Mouse (Mus musculus) heart, embryonic 11.5 days (tissue): Measurements from ENCODE around the gene Gm21885. TPM values are rescaled to one million over a fixed set of nuclear protein-coding genes. Genes with fewer than 3 reads are reported as not detected.

ENCODE experiments used
- ATAC-seq: fragments of 200-750 bp; cut with Nextera tagmentation; replicated peaks from 2 replicates; pipeline ENCODE4 v1.8.0; 2017; ENCODE audit warnings: moderate library complexity; ENCODE audit not compliant: insufficient number of reproducible peaks, low FRiP score, low TSS enrichment
- H3K27ac ChIP-seq: fragments of 300-500 bp; sonication (generic); 2 replicates; pipeline ENCODE4 v1.5.1; 2014; ENCODE audit warnings: mild to moderate bottlenecking, low read depth, low read length
- H3K27me3 ChIP-seq: fragments of 300-500 bp; sonication (generic); 2 replicates; pipeline ENCODE4 v1.6.1; 2014; ENCODE audit warnings: mild to moderate bottlenecking, low read length, mixed read lengths; ENCODE audit not compliant: control insufficient read depth, insufficient read depth
- H3K36me3 ChIP-seq: fragments of 300-500 bp; sonication (generic); 2 replicates; pipeline ENCODE4 v1.6.1; 2014; ENCODE audit warnings: mild to moderate bottlenecking, low read length, moderate library complexity, mixed read lengths; ENCODE audit not compliant: control insufficient read depth, insufficient read depth
- H3K4me1 ChIP-seq: fragments of 300-500 bp; sonication (generic); 2 replicates; pipeline ENCODE4 v1.6.1; 2014; ENCODE audit warnings: low read length; ENCODE audit not compliant: control insufficient read depth, insufficient read depth
- H3K4me2 ChIP-seq: fragments of 300-500 bp; sonication (generic); 2 replicates; pipeline ENCODE4 v1.6.1; 2014; ENCODE audit warnings: mild to moderate bottlenecking, moderate library complexity
- H3K4me3 ChIP-seq: fragments of 300-500 bp; sonication (generic); 2 replicates; pipeline ENCODE4 v1.5.1; 2014; ENCODE audit warnings: low read depth, low read length
- H3K9ac ChIP-seq: fragments of 300-500 bp; sonication (generic); 2 replicates; pipeline ENCODE4 v1.6.1; 2014; ENCODE audit warnings: mild to moderate bottlenecking, low read depth, low read length, moderate library complexity
- H3K9me3 ChIP-seq: fragments of 300-500 bp; sonication (generic); replicated peaks from 2 replicates; pipeline ENCODE4 v1.6.1; 2016; ENCODE audit warnings: low read length; ENCODE audit not compliant: control insufficient read depth
- WGBS: fragments of 180-500 bp; shearing (Covaris S2); extraction: QIAGEN DNeasy Blood & Tissue Kit; methylation state at CpG from one replicate; pipeline ENCODE4 v1.1.7; 2014; ENCODE audit not compliant: insufficient replicate concordance; 5-methylcytosine and 5-hydroxymethylcytosine counted together
- polyA plus RNA-seq: library from polyadenylated mRNA; unstranded; fragments of >200 nt; fragmentation: Nextera tagmentation; extraction: Ambion mirVana; gene quantifications from 2 replicates; pipeline ENCODE4 v1.2.1, GENCODE M21; 2014

Gm21885 gene
- polyA plus RNA-seq, 1 experiment from 2014 or later = not detected

DNA sequence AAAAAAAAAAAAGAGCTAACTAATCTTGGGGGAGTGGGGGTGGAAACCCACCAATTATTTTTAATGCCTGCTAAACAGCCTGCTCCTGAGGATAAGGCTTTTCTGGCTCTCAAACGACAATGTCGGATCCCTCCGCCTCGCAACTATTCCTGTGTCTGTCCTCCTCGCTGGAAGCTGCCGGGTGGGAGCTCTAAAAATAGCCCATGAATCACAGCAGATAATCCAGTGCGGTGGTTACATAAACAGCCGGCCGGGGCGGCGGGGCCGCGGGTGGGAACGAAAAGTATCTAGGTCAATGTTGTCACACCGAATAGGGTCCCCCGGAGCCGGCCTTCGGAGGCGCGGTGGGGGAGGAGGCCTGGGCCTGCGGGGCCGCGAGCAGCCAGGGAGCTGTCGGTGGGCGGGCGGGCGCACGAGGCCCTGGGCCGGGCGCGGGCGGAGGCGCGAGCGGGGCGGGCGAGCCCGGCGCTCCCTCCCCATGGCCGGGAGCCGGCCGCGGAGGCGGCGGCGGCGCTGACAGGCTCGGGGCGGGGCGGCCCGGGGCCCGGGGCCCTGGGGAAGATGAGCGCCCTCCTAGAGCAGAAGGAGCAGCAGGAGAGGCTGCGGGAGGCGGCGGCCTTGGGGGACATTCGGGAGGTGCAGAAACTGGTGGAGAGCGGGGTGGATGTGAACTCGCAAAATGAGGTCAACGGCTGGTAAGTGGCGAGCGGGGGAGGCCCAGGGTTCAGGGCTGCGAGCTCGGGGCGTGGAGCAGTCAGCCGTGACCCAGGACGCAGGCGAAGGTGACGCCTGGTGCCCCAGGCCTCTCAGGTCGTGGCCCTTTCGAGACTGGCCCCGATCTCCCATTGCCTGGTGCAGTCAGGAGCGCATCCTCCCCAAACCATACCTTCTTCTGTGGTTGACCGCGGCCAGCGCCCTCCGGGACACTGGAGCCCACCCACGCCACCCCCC is 46.3 kb downstream of the Gm21885 start, which contains the start of gene Ankrd40:
Ankrd40 (plus strand) TSS at position 309 of the 951 bp plus-strand sequence.
- Histone ChIP-seq H3K27ac (peak within 1 kb of the TSS; percentile 98), H3K4me3 (peak within 1 kb of the TSS; percentile 83)
- under 1% methylated on average over 73 of the region's 78 CpGs for WGBS

DNA sequence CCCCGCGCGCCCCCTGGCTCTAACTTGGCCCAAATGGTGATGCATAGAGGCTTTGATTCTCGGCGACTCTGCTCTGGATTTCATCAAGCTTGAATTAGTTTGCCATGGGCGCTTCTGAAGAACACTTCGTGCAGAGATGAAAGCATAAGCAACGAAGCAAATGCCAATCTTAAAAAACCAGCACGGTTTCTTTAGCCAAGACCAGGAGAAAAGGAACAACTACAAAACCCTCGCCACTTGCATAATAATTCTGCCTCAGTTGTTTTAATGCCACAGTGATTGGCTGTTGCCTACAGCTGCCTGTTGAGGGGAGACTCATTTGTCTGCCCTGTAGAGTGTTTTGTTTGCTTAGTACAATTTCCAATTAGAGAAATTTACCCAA is 47.0 kb downstream of the Gm21885 start:
- Histone ChIP-seq H3K27ac (peak overlapping the region; percentile 98), H3K4me2 (peak overlapping the region; percentile 77), H3K36me3 (no peaks in the 10 kb centered on the region), H3K4me1 (peaks cover 17% of the 10 kb centered on the region), H3K4me3 (peak overlapping the region; percentile 83), H3K9ac (peak overlapping the region; percentile 96), H3K9me3 (no peaks in the 10 kb centered on the region), H3K27me3 (no peaks in the 10 kb centered on the region)
- ATAC-seq = no peak
- WGBS = 4% methylated on average over 10 of the region's 10 CpGs

More for the DNA sequence above, 46.3 kb downstream of the Gm21885 start, which contains the start of gene Ankrd40:
- H3K36me3 ChIP-seq = no peaks in the 10 kb centered on the region
- no peaks in the 10 kb centered on the region for H3K9me3 ChIP-seq
- ATAC-seq = peak; percentile 84
- no peaks in the 10 kb centered on the region for H3K27me3 ChIP-seq
- peaks cover 16% of the 10 kb centered on the region for H3K4me1 ChIP-seq
- H3K9ac ChIP-seq = peak within 1 kb of the TSS; percentile 96
- H3K4me2 ChIP-seq = peak within 1 kb of the TSS; percentile 77

DNA sequence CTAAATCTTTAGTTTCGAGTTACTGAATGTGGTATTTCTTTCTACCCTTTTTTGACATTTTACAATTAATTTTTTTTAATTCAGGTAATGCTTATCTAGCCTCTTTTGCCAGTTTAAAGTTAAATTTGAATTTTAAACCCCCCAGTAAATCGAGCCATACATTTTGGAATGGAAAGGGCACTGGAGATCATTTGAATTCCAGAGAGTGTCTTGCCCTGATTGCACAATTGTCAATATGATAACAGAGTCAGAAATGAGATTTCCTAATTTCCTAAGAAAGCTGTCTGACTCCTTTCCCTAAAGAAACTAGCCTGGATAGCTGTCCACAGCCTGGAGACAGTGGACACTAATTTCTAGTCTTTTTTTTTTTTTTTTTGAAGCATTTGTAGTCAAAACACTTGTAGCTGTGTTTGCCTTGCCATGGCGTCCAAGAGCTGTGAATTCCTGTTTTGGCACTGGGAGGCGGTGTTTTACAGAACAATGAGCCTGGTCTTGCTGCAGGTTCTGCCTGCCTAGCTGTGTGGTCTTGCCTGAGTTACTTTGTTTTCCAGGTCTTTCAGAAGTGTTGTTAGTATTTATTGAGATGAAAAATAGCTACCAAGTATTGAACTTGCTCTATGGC is 47.7 kb downstream of the Gm21885 start:
- WGBS = 46% methylated on average over 4 of the region's 4 CpGs

DNA sequence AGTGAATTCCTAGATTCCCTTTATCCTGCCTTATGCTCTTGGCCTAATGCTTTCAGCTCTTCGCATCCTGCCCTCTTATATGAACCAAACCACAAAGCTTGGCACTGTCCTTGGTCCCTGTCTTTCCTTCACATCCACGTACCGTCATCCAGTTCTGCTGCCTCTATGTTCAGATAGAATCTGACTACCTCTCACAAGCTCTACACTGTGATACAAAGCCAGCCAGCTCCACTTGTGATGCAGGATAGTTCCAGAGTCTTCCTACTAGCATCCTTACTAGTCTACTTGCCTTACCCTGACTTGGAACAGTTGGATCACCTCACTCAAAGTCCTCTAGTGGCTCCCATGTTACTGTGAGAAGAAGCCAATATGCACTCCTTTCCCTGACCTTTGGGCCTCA is 48.5 kb downstream of the Gm21885 start:
- no peak overlapping the region for H3K27ac ChIP-seq
- no peaks in the 10 kb centered on the region for H3K9me3 ChIP-seq
- 88% methylated on average over 3 of the region's 3 CpGs for WGBS
- no peak overlapping the region for H3K4me3 ChIP-seq
- ATAC-seq = no peak
- H3K27me3 ChIP-seq = no peaks in the 10 kb centered on the region
- H3K4me1 ChIP-seq = peaks cover 19% of the 10 kb centered on the region
- no peak overlapping the region for H3K9ac ChIP-seq
- H3K36me3 ChIP-seq = peaks cover 5% of the 10 kb centered on the region; the same call in 1 of the 2 replicates
- H3K4me2 ChIP-seq = no peak overlapping the region

More for the DNA sequence above, 47.7 kb downstream of the Gm21885 start:
- no peaks in the 10 kb centered on the region; the same call in 1 of the 2 replicates for H3K36me3 ChIP-seq
- peaks cover 19% of the 10 kb centered on the region for H3K4me1 ChIP-seq
- peak overlapping the region; percentile 77 for H3K4me2 ChIP-seq
- H3K9ac ChIP-seq = no peak overlapping the region
- H3K27me3 ChIP-seq = no peaks in the 10 kb centered on the region
- H3K9me3 ChIP-seq = no peaks in the 10 kb centered on the region
- no peak overlapping the region for H3K4me3 ChIP-seq
- H3K27ac ChIP-seq = 0 out of 2 replicates have a peak overlapping the region, but pooled peaks have one; percentile 10
- ATAC-seq = no peak

DNA sequence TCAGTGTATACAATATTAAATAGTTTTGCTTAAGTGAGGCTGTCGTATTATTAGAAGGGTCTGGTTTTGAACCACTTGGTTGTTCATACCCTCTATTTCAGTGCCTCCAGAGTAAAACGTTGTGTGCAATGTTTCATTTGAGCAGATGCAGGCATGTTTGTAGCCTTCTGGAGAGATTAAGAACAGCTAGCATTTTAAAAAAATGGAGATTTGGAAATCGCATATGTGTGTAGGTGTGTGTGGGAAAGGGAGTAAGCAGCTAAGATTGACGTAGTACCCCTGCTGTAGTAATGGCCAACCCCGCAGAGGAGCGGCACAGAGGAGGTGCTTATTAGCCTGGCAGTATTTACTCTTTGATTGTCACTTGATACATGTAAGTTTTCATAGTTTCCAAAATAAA is 51.1 kb downstream of the Gm21885 start:
- no peak overlapping the region for H3K4me2 ChIP-seq
- H3K27ac ChIP-seq = no peak overlapping the region
- no peaks in the 10 kb centered on the region for H3K27me3 ChIP-seq
- no peak overlapping the region for H3K9ac ChIP-seq
- peaks cover 13% of the 10 kb centered on the region for H3K4me1 ChIP-seq
- no peak for ATAC-seq
- WGBS = 87% methylated on average over 6 of the region's 6 CpGs
- H3K4me3 ChIP-seq = no peak overlapping the region
- H3K9me3 ChIP-seq = no peaks in the 10 kb centered on the region
- peaks cover 8% of the 10 kb centered on the region; the same call in 1 of the 2 replicates for H3K36me3 ChIP-seq

DNA sequence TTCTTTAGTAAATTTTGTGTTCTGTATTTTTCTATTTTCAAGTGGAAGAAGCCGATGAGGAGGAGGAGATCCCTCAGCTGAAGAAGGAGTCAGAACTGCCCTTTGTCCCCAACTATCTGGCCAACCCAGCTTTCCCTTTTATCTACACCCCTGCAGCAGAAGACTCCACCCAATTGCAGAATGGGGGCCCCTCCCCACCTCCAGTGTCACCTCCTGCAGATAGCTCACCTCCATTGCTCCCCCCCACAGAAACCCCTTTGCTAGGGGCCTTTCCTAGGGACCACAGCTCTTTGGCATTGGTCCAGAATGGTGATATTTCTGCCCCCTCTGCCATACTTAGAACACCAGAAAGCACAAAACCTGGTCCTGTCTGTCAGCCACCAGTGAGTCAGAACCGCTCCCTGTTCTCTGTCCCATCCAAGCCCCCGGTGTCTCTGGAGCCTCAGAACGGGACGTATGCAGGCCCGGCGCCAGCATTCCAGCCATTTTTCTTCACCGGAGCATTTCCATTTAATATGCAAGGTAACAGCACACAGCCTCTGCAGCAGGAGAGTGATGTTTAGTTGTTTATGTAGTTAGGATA is 52.8 kb downstream of the Gm21885 start:
- ATAC-seq = peak; percentile 87
- H3K4me2 ChIP-seq = no peak overlapping the region
- H3K9ac ChIP-seq = no peak overlapping the region
- no peak overlapping the region for H3K4me3 ChIP-seq
- 78% methylated on average over 8 of the region's 8 CpGs for WGBS
- no peaks in the 10 kb centered on the region for H3K27me3 ChIP-seq
- H3K36me3 ChIP-seq = peaks cover 13% of the 10 kb centered on the region
- H3K9me3 ChIP-seq = no peaks in the 10 kb centered on the region
- no peak overlapping the region for H3K27ac ChIP-seq
- H3K4me1 ChIP-seq = peaks cover 10% of the 10 kb centered on the region

Other genes with a start within 250 kb of the Gm21885 start
- gene Tob1, start 70.4 kb upstream of the Gm21885 start, polyA plus RNA-seq = 27.3 and 29.7 TPM in 2 replicates
- gene Wfikkn2, start 35.9 kb upstream of the Gm21885 start, polyA plus RNA-seq = 1.1 and 1.8 TPM in 2 replicates
- 77.9 and 79.4 TPM in 2 replicates for gene Luc7l3, start 40.1 kb downstream of the Gm21885 start, polyA plus RNA-seq
- 34.3 and 34.9 TPM in 2 replicates for gene Ankrd40, start 46.1 kb downstream of the Gm21885 start, polyA plus RNA-seq
- 0.34 and 0.96 TPM in 2 replicates for gene Abcc3, start 111.1 kb downstream of the Gm21885 start, polyA plus RNA-seq
- 2.7 and 4.3 TPM in 2 replicates for gene Cacna1g, start 192.3 kb downstream of the Gm21885 start, polyA plus RNA-seq
- gene Spata20, start 204.3 kb downstream of the Gm21885 start, polyA plus RNA-seq = 0.15 TPM in 1 of 2 replicates, not detected in the other
- gene Epn3, start 218.1 kb downstream of the Gm21885 start, polyA plus RNA-seq = 8.2 and 9.1 TPM in 2 replicates
- 9.1 and 9.9 TPM in 2 replicates for gene Mycbpap, start 239.9 kb downstream of the Gm21885 start, polyA plus RNA-seq